Mouse (Mus musculus) hindbrain, embryonic 15.5 days (tissue): Measurements from ENCODE around the gene Cox6a1. TPM values are rescaled to one million over a fixed set of nuclear protein-coding genes. Genes with fewer than 3 reads are reported as not detected.
"Not testable (repeated sequence)": the region's sequence is repeated elsewhere in the genome, so short reads cannot be mapped to it uniquely, and the experiment has no call there.

ENCODE experiments used
- ATAC-seq: fragments of 200-750 bp; cut with Nextera tagmentation; 2 replicates; pipeline ENCODE4 v1.8.0; 2017; ENCODE audit warnings: low read depth, moderate number of reproducible peaks, moderate TSS enrichment; ENCODE audit not compliant: low FRiP score
- H3K27ac ChIP-seq: fragments of 300-500 bp; sonication (generic); replicated peaks from 2 replicates; pipeline ENCODE4 v1.5.1; 2015; ENCODE audit warnings: mild to moderate bottlenecking, inconsistent platforms
- H3K27me3 ChIP-seq: fragments of 300-500 bp; sonication (generic); 2 replicates; pipeline ENCODE4 v1.6.1; 2015; ENCODE audit warnings: control low read depth, inconsistent platforms
- H3K36me3 ChIP-seq: fragments of 300-500 bp; sonication (generic); 2 replicates; pipeline ENCODE4 v1.6.1; 2015; ENCODE audit warnings: control low read depth, inconsistent platforms
- H3K4me1 ChIP-seq: fragments of 300-500 bp; sonication (generic); replicated peaks from 2 replicates; pipeline ENCODE4 v1.6.1; 2015; ENCODE audit warnings: control low read depth, inconsistent platforms
- H3K4me2 ChIP-seq: fragments of 300-500 bp; sonication (generic); 2 replicates; pipeline ENCODE4 v1.6.1; 2015; ENCODE audit warnings: moderate library complexity, mild to moderate bottlenecking, inconsistent platforms
- H3K4me3 ChIP-seq: fragments of 300-500 bp; sonication (generic); 2 replicates; pipeline ENCODE4 v1.5.1; 2015; ENCODE audit warnings: mild to moderate bottlenecking, inconsistent platforms
- H3K9ac ChIP-seq: fragments of 300-500 bp; sonication (generic); 2 replicates; pipeline ENCODE4 v1.6.1; 2015; ENCODE audit warnings: inconsistent platforms
- H3K9me3 ChIP-seq: fragments of 300-500 bp; sonication (generic); 2 replicates; pipeline ENCODE4 v1.6.1; 2016; ENCODE audit warnings: control low read depth, inconsistent platforms
- WGBS: fragments of 180-500 bp; shearing (Covaris S2); methylation state at CpG from one replicate; pipeline ENCODE4 v1.1.7; 2015; 5-methylcytosine and 5-hydroxymethylcytosine counted together
- polyA plus RNA-seq: library from polyadenylated mRNA; unstranded; fragments of >200 nt; fragmentation: Nextera tagmentation; extraction: Ambion mirVana; gene quantifications from 2 replicates; pipeline ENCODE4 v1.2.1, GENCODE M21; 2015

Gene Cox6a1
- polyA plus RNA-seq, 1 experiment from 2014 or later, result 1,223 TPM

DNA sequence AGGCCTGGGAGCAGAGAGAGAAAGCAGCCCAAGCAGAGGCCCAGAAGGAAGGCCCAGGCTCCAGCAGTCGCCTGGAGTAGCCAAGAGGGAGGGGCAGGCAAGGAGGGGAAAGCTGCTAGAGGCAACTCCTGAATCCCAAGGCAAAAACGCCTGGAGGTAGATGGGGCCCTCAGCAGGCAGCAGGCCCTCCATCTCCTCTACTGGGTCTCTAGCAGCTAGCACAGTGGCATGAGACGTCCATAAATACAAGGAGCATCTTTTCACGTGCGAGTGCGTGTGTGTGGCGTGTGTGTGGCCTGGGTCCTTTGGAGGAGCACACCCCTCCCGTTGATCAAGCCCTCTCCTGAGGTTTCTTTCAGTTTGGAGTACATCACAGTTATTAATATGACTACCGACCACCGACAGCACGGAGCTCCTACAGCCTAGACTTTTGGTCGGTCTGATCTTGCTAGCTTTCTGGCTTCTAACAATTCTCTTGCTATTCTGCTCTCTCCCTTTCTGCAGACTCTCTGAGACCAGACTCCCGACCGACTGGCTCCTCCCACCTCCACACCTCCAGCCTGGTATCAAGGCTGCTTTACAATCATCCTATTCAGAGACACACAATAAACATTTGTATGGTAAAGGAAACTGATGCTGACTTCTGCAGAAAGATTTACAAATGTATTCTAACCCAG lies 31.7 kb downstream of the Cox6a1 start:
- Histone ChIP-seq H3K4me1 (peaks cover 32% of the 10 kb centered on the region), H3K4me2 (peak overlapping the region; percentile 1), H3K9me3 (no peaks in the 10 kb centered on the region), H3K4me3 (no peak overlapping the region), H3K9ac (0 out of 2 replicates have a peak overlapping the region, but pooled peaks have one; percentile 14), H3K36me3 (no peaks in the 10 kb centered on the region), H3K27ac (peak overlapping the region; percentile 52), H3K27me3 (no peaks in the 10 kb centered on the region)
- WGBS, result 6% methylated on average over 14 of the region's 14 CpGs
- ATAC-seq, result no peak

DNA sequence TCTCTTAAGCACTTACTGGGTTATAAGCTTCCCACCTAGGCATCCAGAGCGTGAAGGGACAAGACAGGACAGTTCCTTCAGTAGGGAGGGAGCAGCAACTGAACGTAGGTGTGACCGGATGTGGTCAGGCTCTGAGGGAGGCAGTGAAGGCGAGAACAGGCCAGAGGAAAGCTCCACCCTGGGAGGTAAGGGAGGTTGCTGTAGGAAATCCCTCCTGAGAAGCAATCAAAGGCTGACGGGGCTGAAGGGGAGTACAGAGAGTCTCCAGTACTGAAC lies 35.2 kb downstream of the Cox6a1 start:
- no peak for ATAC-seq
- WGBS, result 50% methylated on average over 5 of the region's 5 CpGs

DNA sequence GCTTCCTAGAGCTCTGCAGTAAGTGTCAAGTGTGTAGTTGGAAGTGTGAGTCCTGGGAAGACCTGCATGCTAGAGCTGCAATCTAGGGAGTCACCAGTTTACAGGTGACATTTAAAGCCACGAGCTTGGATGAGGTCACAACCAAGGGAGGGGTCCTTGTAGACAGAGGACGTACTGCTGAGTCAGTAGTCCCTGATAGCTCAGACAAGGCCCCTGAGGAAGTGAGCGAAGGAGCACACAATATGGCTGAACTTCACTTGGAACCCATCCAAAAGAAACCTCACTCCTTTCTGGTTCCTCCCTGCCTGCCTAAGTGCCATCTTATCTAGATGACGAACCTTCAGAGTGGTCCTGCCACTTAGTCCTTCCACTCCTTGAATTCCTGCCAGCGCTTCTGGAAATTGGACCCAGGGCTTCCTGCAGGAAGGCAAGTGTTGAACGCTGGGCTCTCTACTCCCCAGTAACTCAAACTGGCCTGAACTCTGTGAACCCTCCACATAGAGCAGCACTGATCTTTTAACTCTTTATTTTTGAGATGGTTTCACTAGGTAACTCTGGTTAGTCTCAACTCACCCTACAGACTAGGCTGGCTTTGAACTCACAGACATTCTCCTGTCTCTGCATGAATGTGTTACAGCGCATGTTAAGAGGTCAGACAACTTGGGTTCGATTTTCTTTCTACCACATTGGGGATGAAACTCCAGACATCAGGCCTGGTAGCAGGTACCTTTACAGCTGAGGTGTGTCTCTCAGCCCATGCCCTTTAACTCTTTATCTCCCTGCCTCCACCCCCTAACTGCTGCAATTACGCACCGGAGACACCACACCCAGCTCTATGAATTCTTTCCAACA lies 35.7 kb downstream of the Cox6a1 start:
- no peaks in the 10 kb centered on the region for H3K27me3 ChIP-seq
- H3K4me2 ChIP-seq, result no peak overlapping the region
- no peak overlapping the region for H3K9ac ChIP-seq
- H3K36me3 ChIP-seq, result no peaks in the 10 kb centered on the region
- WGBS, result 81% methylated on average over 10 of the region's 10 CpGs
- no peaks in the 10 kb centered on the region for H3K9me3 ChIP-seq
- ATAC-seq, result no peak
- no peak overlapping the region for H3K4me3 ChIP-seq
- peaks cover 15% of the 10 kb centered on the region for H3K4me1 ChIP-seq
- no peak overlapping the region for H3K27ac ChIP-seq

More for the DNA sequence above, 35.2 kb downstream of the Cox6a1 start:
- H3K27me3 ChIP-seq, result no peaks in the 10 kb centered on the region
- H3K4me2 ChIP-seq, result no peak overlapping the region
- peaks cover 20% of the 10 kb centered on the region for H3K4me1 ChIP-seq
- no peak overlapping the region for H3K9ac ChIP-seq
- no peak overlapping the region for H3K27ac ChIP-seq
- no peaks in the 10 kb centered on the region for H3K36me3 ChIP-seq
- H3K4me3 ChIP-seq, result no peak overlapping the region
- H3K9me3 ChIP-seq, result no peaks in the 10 kb centered on the region

DNA sequence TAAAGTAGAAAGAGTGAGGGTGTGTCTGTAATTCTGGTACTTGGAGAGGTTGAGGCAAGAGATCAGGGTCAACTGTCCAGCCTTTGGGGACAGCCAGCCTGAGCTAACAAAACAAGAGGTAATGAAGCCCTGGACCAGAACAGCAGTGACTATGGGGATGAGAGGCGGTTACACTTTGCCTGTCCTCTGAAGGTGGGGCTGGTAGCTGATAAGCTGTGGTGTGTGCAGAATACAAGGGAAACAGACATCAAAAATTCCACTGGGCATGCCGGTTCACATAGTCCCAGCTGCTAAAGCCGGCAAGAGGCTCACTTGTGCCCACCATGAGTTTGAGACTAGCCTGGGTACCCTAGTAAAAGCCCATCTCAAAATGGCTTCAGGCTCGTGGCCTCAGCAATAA lies 36.4 kb downstream of the Cox6a1 start:
- no peak overlapping the region for H3K27ac ChIP-seq

DNA sequence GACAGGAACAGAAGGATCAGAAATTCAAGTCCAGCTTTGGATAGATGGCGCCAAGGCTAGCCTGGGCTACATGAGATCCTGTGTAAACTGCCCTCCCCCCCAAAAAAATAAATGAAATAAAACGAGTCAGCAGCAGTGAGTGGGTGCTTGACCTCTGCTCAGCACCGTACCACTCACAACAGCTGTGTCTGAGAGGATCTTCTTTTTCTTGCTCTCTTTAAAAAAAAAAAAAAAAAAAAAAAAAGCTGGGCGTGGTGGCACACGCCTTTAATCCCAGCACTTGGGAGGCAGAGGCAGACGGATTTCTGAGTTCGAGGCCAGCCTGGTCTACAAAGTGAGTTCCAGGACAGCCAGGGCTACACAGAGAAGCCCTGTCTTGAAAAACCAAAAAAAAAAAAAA lies 46.6 kb downstream of the Cox6a1 start:
- ATAC-seq, H3K9ac ChIP-seq: not testable (repeated sequence)
- H3K4me3 ChIP-seq, result peak overlapping the region; percentile 89; the same call in 1 of the 2 replicates

More for the DNA sequence above, 36.4 kb downstream of the Cox6a1 start:
- WGBS, result 90% methylated on average over 4 of the region's 4 CpGs
- ATAC-seq, result no peak
- Histone ChIP-seq H3K4me1 (peaks cover 8% of the 10 kb centered on the region), H3K36me3 (no peaks in the 10 kb centered on the region), H3K4me3 (no peak overlapping the region), H3K27me3 (no peaks in the 10 kb centered on the region), H3K9me3 (no peaks in the 10 kb centered on the region), H3K4me2 (no peak overlapping the region), H3K9ac (no peak overlapping the region)

DNA sequence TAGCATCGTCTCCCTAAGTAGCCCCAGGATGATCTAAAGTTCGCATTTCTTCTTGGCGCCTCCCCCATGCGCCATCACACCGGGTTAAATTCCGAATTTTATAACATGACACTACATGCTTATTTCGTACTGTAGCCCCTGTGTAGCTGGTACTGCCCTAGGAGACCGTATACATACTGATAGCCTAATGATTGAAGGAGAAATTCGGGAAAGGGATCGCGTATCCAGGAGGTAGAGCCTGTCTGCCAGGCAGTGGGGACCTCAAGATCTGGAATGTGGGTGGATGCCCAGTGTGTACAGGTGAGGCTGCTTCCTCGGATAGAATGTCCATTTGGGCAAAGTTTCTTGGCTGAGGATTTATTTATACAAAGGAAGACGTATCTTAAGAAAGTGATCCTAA lies 47.2 kb downstream of the Cox6a1 start:
- H3K9me3 ChIP-seq, result no peaks in the 10 kb centered on the region
- ATAC-seq, result no peak
- WGBS, result 29% methylated on average over 13 of the region's 13 CpGs
- peak overlapping the region; percentile 57 for H3K27ac ChIP-seq
- H3K9ac ChIP-seq, result peak overlapping the region; percentile 42
- peak overlapping the region; percentile 89 for H3K4me3 ChIP-seq
- peak overlapping the region; percentile 63 for H3K4me2 ChIP-seq
- peaks cover 17% of the 10 kb centered on the region for H3K36me3 ChIP-seq
- H3K27me3 ChIP-seq, result no peaks in the 10 kb centered on the region
- H3K4me1 ChIP-seq, result peaks cover 31% of the 10 kb centered on the region

More for the DNA sequence above, 46.6 kb downstream of the Cox6a1 start:
- 86% methylated on average over 6 of the region's 7 CpGs for WGBS
- H3K4me1 ChIP-seq, result peaks cover 30% of the 10 kb centered on the region
- H3K27me3 ChIP-seq, H3K9me3 ChIP-seq, H3K27ac ChIP-seq: not testable (repeated sequence)
- peak overlapping the region; percentile 63 for H3K4me2 ChIP-seq
- peaks cover 13% of the 10 kb centered on the region for H3K36me3 ChIP-seq

DNA sequence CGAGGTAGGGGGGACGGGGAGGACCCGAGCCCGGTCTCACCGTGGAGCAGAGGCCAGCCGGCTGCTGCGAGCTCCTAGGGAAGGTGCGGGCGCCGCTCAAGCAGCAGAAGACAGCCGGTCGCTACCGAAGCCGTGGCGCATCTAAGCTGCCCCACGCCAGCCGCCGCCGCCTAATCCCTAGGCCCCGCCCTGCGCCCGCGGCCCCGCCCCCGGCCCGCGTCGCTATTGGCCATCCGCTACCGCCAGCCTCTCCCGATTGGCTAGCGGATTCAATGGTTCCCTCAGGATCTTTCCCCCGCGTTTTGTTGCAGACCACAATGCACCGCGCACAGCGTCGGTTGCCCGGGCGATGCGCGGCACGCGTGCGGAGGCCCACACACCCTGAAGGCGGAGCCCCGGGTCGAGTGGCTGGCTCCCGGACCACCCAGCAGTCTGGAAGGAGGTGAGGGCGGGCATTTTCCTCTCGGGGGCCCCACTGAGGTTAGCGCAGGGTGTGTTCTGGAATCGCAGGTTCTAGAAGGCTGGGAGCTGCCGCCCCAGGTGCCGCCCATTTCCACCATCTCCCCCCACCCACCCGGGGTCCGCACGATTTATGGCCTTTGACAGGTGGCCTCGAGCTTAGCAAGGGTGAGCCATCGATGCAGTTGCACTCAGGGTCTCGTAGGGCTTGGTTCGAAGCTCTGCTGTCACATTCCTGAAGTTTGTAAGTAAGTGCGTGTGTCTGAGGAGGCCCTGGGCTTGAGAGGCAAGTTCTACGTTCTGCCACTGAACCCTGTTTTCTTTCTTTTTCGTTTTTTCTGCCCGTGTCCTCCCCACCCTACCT lies 47.8 kb downstream of the Cox6a1 start, which contains the start of gene Dynll1:
Gene Dynll1 (minus strand): TSS at position 208 of the 823 bp plus-strand sequence.
- peak; percentile 98 for ATAC-seq
- peak within 1 kb of the TSS; percentile 63 for H3K4me2 ChIP-seq
- H3K27me3 ChIP-seq, result no peaks in the 10 kb centered on the region
- H3K27ac ChIP-seq, result peak within 1 kb of the TSS; percentile 93
- H3K4me1 ChIP-seq, result peaks cover 31% of the 10 kb centered on the region
- H3K36me3 ChIP-seq, result peaks cover 23% of the 10 kb centered on the region
- H3K9me3 ChIP-seq, result no peaks in the 10 kb centered on the region
- H3K9ac ChIP-seq, result peak within 1 kb of the TSS; percentile 92
- H3K4me3 ChIP-seq, result peak within 1 kb of the TSS; percentile 89
- under 1% methylated on average over 66 of the region's 66 CpGs for WGBS

DNA sequence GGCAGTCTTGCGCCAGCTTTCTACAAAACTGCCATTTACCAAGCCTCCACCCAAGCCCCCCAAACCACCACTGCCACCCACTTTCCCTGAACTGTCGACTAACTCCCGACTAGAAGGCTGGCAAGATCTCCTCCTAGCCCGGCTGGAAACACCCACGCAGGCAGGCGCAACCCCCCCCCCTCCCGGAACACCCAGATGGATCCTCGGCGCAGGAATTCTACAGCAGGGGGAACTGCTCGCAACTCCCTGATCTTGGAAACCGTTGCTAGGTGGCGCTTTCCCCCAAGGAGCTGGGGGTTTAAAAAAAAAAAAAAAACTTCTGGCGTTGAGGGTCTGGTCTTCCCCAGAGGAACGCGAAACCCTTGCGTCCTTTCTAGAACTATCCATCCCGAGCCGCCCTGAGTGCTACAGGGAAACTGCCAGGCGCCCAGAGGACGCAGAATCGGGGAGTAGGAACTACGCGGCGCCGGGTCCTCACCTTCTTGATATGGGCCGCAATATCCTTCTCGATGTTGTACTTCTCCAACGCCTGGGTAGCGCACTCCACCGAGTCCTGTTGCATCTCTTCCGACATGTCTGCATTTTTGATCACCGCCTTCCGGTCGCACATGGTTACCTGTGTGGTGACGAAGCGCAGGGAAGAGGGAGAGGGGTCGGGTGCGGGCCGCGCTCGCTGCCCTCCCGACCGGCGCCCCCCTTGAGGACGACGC lies 48.6 kb downstream of the Cox6a1 start:
- no peaks in the 10 kb centered on the region for H3K9me3 ChIP-seq
- H3K36me3 ChIP-seq, result peaks cover 30% of the 10 kb centered on the region
- H3K4me2 ChIP-seq, result peak overlapping the region; percentile 63
- peak overlapping the region; percentile 89 for H3K4me3 ChIP-seq
- peak; percentile 56 for ATAC-seq
- peak overlapping the region; percentile 92 for H3K9ac ChIP-seq
- under 1% methylated on average over 45 of the region's 46 CpGs for WGBS
- peaks cover 31% of the 10 kb centered on the region for H3K4me1 ChIP-seq
- no peaks in the 10 kb centered on the region for H3K27me3 ChIP-seq
- H3K27ac ChIP-seq, result peak overlapping the region; percentile 93

DNA sequence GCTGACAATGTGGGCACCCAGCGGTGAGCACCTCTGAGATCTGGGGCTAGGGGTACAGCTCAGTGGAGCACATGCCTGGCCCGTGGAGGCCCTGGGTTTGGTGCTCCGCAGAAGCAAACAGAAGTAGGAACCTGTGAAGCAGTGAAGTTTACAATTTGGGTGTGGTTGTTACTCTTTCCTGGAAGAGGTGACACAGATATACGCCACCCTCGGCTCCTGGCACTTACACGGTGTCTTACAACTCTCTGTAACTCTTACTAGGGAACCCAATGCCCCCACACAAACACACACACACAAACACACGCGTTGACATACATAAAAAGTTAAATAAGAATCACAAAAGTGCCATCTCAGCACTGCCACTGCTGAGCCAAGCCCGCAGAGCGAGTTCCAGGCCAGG lies 52.4 kb downstream of the Cox6a1 start:
- no peak overlapping the region for H3K9ac ChIP-seq
- 87% methylated on average over 10 of the region's 10 CpGs for WGBS
- peaks cover 52% of the 10 kb centered on the region for H3K36me3 ChIP-seq
- no peak overlapping the region for H3K4me3 ChIP-seq
- peaks cover 23% of the 10 kb centered on the region for H3K4me1 ChIP-seq
- no peaks in the 10 kb centered on the region for H3K27me3 ChIP-seq
- H3K9me3 ChIP-seq, result no peaks in the 10 kb centered on the region
- ATAC-seq, result no peak
- no peak overlapping the region for H3K4me2 ChIP-seq
- H3K27ac ChIP-seq, result no peak overlapping the region
